Mouse (Mus musculus) heart, embryonic 14.5 days (tissue): Measurements from ENCODE around the gene Eif2b3. TPM values are rescaled to one million over a fixed set of nuclear protein-coding genes. Genes with fewer than 3 reads are reported as not detected.

ENCODE experiments used
- ATAC-seq: fragments of 200-750 bp; cut with Nextera tagmentation; 2 replicates; pipeline ENCODE4 v1.8.0; 2017; ENCODE audit warnings: low read depth, moderate TSS enrichment; ENCODE audit not compliant: insufficient number of reproducible peaks, insufficient read depth, low FRiP score
- H3K27ac ChIP-seq, 2 experiments: fragments of 200-500 bp in 1 of 2; fragments of 300-500 bp in 1 of 2; sonication (generic) in 1 of 2; replicated peaks in 1 of 2; 2 replicates each; pipeline ENCODE4 v1.5.1; 2012 to 2014; ENCODE audit warnings: low read depth in 2 of 2, low read length in 2 of 2, control low read depth in 1 of 2, mild to moderate bottlenecking in 1 of 2, mixed read lengths in 1 of 2; ENCODE audit not compliant: control insufficient read depth in 1 of 2, insufficient read depth in 1 of 2
- H3K27me3 ChIP-seq: fragments of 300-500 bp; sonication (generic); 2 replicates; pipeline ENCODE4 v1.6.1; 2014; ENCODE audit warnings: mild to moderate bottlenecking, low read length, control low read depth; ENCODE audit not compliant: control insufficient read depth, insufficient read depth
- H3K36me3 ChIP-seq: fragments of 300-500 bp; sonication (generic); 2 replicates; pipeline ENCODE4 v1.6.1; 2014; ENCODE audit warnings: mild to moderate bottlenecking, control low read depth, low read length, mixed read lengths; ENCODE audit not compliant: control insufficient read depth, insufficient read depth
- H3K4me1 ChIP-seq, 2 experiments: fragments of 200-500 bp in 1 of 2; fragments of 300-500 bp in 1 of 2; sonication (generic) in 1 of 2; 2 replicates each; pipeline ENCODE4 v1.6.1; 2012 to 2014; ENCODE audit warnings: low read length in 2 of 2, control low read depth in 1 of 2, mixed read lengths in 1 of 2; ENCODE audit not compliant: control insufficient read depth in 2 of 2, insufficient read depth in 2 of 2
- H3K4me2 ChIP-seq: fragments of 300-500 bp; sonication (generic); 2 replicates; pipeline ENCODE4 v1.6.1; 2014; ENCODE audit warnings: mild to moderate bottlenecking, low read length
- H3K4me3 ChIP-seq, 2 experiments: fragments of 200-500 bp in 1 of 2; fragments of 300-500 bp in 1 of 2; sonication (generic) in 1 of 2; 2 replicates each; pipeline ENCODE4 v1.5.1; 2012 to 2014; ENCODE audit warnings: low read length in 2 of 2, mild to moderate bottlenecking in 2 of 2, control low read depth in 1 of 2, low read depth in 1 of 2, moderate library complexity in 1 of 2; ENCODE audit not compliant: control insufficient read depth in 1 of 2, insufficient read depth in 1 of 2
- H3K9ac ChIP-seq: fragments of 300-500 bp; sonication (generic); 2 replicates; pipeline ENCODE4 v1.6.1; 2014; ENCODE audit warnings: mild to moderate bottlenecking, low read length
- H3K9me3 ChIP-seq: fragments of 300-500 bp; sonication (generic); 2 replicates; pipeline ENCODE4 v1.6.1; 2016; ENCODE audit warnings: low read length, control low read depth; ENCODE audit not compliant: control insufficient read depth
- WGBS: fragments of 180-500 bp; shearing (Covaris S2); extraction: QIAGEN DNeasy Blood & Tissue Kit; methylation state at CpG from one replicate; pipeline ENCODE4 v1.1.7; 2014; 5-methylcytosine and 5-hydroxymethylcytosine counted together
- polyA plus RNA-seq: library from polyadenylated mRNA; unstranded; fragments of >200 nt; fragmentation: Nextera tagmentation; extraction: Ambion mirVana; gene quantifications from 2 replicates; pipeline ENCODE4 v1.2.1, GENCODE M21; 2014

Gene Eif2b3
- polyA plus RNA-seq, 1 experiment from 2014 or later, result 22.0 TPM

DNA sequence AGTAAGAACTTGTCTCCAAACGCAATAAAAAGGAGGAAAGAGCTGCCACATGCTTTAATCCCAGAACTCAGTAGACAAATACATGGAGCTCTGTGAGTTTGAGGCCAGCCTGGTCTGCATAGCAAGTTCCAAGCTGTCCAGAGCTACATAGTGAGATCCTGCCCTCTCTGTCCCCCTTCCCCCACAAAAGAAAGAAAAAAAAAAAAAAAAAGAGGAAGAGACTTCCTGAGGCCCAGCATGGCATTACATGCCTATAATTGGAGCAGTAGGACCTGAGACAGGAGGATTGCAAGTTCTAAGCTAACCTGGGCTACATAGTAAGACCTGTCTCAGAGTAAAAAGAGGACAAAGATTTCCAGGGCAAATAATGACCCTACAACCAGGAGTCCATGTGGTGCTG is 50.4 kb downstream of the Eif2b3 start:
- Histone ChIP-seq H3K9ac (no peak overlapping the region), H3K4me1 (no peaks in the 10 kb centered on the region; a peak in 1 of 4 replicates), H3K4me3 (no peak overlapping the region), H3K9me3 (no peaks in the 10 kb centered on the region), H3K27ac (no peak overlapping the region), H3K4me2 (no peak overlapping the region), H3K27me3 (no peaks in the 10 kb centered on the region), H3K36me3 (peaks cover 80% of the 10 kb centered on the region)
- WGBS, result 88% methylated on average over 1 of the region's 1 CpGs
- ATAC-seq, result no peak

DNA sequence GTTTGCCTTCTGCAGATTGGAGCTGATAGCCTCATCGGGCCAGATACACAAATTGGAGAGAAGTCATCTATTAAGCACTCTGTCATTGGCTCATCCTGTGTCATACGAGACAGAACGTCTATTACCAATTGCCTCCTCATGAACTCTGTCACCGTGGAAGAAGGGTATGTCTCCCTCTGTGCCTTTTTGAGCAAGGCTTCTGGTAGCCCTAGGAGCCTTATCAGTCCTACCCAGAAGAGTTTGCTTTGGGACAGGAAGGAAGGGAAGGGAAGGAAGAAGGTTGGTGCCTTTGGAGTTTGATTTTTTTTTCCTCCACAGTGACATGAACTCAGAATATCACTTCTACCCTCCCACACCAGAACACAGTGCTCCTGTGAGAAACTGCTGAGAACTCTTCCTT is 51.4 kb downstream of the Eif2b3 start:
- H3K27ac ChIP-seq, result 0 out of 4 replicates have a peak overlapping the region, but pooled peaks of 1 of the 2 experiments have one; percentile 10
- no peak overlapping the region for H3K4me2 ChIP-seq
- WGBS, result 58% methylated on average over 4 of the region's 4 CpGs
- no peak overlapping the region for H3K9ac ChIP-seq
- no peaks in the 10 kb centered on the region; a peak in 1 of 4 replicates for H3K4me1 ChIP-seq
- H3K36me3 ChIP-seq, result peaks cover 74% of the 10 kb centered on the region
- no peaks in the 10 kb centered on the region for H3K27me3 ChIP-seq
- no peak overlapping the region for H3K4me3 ChIP-seq
- no peaks in the 10 kb centered on the region for H3K9me3 ChIP-seq
- ATAC-seq, result no peak

DNA sequence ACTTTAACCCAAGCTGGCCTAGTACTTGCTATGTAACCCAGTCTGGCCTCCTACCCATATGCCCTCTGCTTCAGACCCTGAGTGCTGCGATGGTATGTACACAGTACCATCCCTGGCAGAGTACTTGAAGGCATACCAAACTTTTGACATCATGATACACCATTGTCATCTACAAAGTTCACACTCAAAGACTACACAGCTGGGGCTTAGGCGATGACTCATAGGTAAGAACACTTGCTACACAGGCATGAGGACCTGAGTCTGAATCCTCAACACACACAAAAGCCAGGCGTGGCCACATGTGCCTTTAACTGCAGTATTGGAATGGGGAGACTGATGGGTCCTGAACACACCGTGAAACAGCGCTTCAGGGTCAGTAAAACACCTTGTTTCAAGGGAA is 52.0 kb downstream of the Eif2b3 start:
- H3K4me3 ChIP-seq, result no peak overlapping the region
- no peak for ATAC-seq
- peaks cover 74% of the 10 kb centered on the region for H3K36me3 ChIP-seq
- 0 out of 4 replicates have a peak overlapping the region, but pooled peaks of 1 of the 2 experiments have one; percentile 10 for H3K27ac ChIP-seq
- H3K9ac ChIP-seq, result no peak overlapping the region
- H3K4me2 ChIP-seq, result no peak overlapping the region
- no peaks in the 10 kb centered on the region for H3K27me3 ChIP-seq
- H3K4me1 ChIP-seq, result no peaks in the 10 kb centered on the region; a peak in 1 of 4 replicates
- whole genome bisulfite sequencing, result 81% methylated on average over 5 of the region's 5 CpGs
- no peaks in the 10 kb centered on the region for H3K9me3 ChIP-seq

DNA sequence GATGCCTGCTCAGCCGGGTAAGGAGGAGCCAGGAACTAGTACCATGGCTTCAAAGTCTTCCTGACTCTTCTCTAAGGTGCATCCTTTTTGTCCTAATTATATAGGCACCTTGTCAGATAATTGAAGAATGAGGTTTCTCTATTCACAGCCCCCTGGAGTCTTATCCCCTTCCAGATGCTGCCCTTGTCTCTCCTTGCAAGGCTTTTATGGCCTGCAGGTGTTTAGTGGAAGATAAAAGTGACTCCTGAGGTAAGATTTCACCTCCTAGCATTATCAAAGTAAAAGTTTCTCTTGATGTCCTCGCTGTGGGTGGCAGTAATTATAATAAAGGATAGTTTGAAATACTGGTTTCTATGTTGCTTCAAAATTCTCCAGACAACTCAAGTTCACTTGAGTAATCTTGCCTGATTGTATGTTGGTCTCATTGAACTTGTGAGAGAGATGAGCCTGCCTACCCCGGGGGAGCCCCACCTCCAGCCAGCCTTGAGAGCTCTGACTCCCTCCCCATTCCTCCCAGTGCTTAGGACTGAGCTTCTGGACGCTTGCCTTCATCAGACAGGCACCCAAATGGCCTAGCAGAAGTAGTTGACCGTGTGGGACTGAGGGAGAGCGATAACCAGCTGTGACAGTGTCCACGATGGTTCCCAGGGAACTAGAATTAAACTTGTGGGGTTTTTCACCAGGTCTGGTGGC is 68.9 kb downstream of the Eif2b3 start:
- no peak overlapping the region for H3K9ac ChIP-seq
- H3K4me1 ChIP-seq, result no peaks in the 10 kb centered on the region
- H3K4me2 ChIP-seq, result no peak overlapping the region
- H3K36me3 ChIP-seq, result peaks cover 22% of the 10 kb centered on the region
- 77% methylated on average over 7 of the region's 7 CpGs for WGBS
- no peaks in the 10 kb centered on the region for H3K9me3 ChIP-seq
- H3K4me3 ChIP-seq, result no peak overlapping the region
- H3K27me3 ChIP-seq, result no peaks in the 10 kb centered on the region
- H3K27ac ChIP-seq, result no peak overlapping the region
- no peak for ATAC-seq

DNA sequence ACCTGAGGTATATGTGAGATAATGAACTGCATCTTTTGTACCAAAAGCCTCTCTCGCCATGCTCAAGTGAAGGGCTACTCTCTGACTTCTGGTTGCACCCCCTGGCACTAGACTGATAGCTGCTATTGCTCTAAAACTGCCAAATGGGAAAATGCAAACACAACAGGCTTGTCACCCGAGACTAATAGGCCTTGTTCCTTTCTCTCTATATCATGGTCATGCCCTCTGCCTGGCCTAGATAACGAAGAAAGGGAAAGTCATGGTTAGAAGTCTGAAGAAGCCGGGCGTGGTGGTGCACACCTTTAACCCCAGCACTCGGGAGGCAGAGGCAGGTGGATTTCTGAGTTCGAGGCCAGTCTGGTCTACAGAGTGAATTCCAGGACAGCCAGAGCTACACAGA is 71.4 kb downstream of the Eif2b3 start:
- H3K36me3 ChIP-seq, result peaks cover 18% of the 10 kb centered on the region
- no peak overlapping the region for H3K27ac ChIP-seq
- WGBS, result 81% methylated on average over 7 of the region's 7 CpGs

DNA sequence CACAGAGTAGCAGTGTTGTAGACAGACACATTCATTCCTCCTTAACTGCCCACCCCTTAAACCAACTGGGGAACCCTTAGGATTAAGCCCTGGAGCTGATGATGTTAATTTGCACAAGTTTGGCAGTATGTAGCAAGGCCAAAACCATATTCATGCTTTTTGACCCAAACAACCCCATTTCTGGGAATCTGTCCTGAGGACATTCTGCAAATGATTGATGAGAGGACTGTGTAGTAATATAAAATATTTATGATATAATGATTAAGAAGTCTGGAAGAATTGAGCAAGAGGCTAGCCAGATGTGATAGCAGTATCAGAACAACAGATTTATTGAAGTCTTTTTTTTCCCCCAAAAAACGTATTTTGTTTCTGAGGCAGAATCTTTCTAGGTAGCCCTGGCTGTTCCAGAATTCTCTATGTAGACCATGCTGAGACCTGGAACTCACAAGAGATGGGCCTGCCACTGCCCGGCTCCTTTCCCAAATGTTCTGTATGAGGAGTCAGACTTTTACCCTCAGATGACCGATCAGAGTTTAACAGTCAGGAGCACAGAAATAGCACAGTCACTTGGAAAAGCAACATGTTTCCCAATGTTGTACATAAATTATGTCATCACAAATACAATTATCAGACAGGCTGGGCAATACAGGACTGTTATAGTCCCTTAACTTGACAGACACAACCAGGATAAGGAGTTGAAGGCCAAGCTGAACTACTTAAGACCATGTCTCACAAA is 75.6 kb downstream of the Eif2b3 start:
- H3K4me1 ChIP-seq, result peaks cover 4 to 12% of the 10 kb centered on the region in 2 experiments; a peak in 3 of 4 replicates
- no peak overlapping the region for H3K9ac ChIP-seq
- no peak overlapping the region for H3K4me2 ChIP-seq
- WGBS, result 76% methylated on average over 3 of the region's 3 CpGs
- ATAC-seq, result no peak
- no peaks in the 10 kb centered on the region for H3K36me3 ChIP-seq
- no peaks in the 10 kb centered on the region for H3K9me3 ChIP-seq
- H3K27ac ChIP-seq, result no peak overlapping the region
- H3K4me3 ChIP-seq, result no peak overlapping the region
- H3K27me3 ChIP-seq, result no peaks in the 10 kb centered on the region

More for the DNA sequence above, 71.4 kb downstream of the Eif2b3 start:
- H3K4me2 ChIP-seq, result no peak overlapping the region
- no peak overlapping the region for H3K4me3 ChIP-seq
- no peaks in the 10 kb centered on the region for H3K27me3 ChIP-seq
- ATAC-seq, result no peak
- H3K4me1 ChIP-seq, result peaks cover 0 to 2% of the 10 kb centered on the region in 2 experiments; a peak in 1 of 4 replicates
- H3K9me3 ChIP-seq, result no peaks in the 10 kb centered on the region
- H3K9ac ChIP-seq, result no peak overlapping the region

DNA sequence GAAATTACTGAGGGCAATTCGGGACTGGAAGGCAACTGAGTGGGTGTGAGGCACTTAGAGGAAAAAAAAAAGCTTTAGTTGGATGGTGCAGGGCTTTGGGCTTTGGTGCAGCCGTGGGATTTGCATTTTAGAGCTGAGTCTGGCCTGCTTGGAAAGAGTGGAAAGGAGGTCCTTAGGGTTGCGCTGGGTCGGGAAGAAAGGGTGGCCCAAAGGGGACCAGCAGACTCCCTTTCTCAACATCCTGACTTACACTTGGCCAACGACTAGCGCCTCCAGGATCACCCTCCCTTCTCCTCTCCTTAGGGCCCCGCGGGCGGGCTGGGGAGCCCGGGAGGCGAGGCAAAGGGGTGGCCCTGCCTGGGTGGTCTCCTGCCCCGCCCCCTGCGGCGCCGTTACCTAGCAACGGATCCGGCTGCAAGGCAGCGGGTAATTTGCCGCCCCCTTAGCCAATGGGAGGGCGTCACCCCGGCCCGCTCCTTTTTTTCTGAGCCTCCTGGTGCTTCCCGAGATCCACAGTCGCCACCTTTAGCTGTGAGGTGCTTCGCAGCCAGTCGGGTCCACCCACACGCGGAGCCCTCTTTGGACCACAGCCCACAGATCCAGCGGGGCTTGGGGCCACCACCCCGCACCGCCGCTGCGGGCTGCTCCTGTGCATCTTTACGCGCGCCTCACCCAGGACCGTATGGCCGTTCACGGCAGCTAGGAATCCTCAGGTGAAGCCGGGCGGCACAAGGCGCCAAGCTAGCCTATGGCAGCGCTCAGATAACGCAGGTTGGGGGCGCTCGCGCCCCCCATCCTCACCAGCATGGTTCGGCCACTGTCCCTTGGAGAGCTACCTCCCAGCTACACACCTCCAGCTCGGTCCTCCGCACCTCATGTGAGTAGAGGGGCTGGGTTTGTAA is 76.6 kb downstream of the Eif2b3 start, which contains the start of gene Ptch2:
Ptch2 (plus strand) TSS at position 525 of the 902 bp plus-strand sequence.
- Histone ChIP-seq H3K4me2 (peak within 1 kb of the TSS; percentile 86), H3K27ac (peak within 1 kb of the TSS; percentile 73 to 75), H3K9ac (peak within 1 kb of the TSS; percentile 39), H3K4me3 (peak within 1 kb of the TSS; percentile 48 to 58), H3K27me3 (no peaks in the 10 kb centered on the region), H3K36me3 (no peaks in the 10 kb centered on the region), H3K9me3 (no peaks in the 10 kb centered on the region), H3K4me1 (peaks cover 4 to 12% of the 10 kb centered on the region in 2 experiments; a peak in 3 of 4 replicates)
- 2% methylated on average over 42 of the region's 50 CpGs for WGBS
- ATAC-seq, result peak; percentile 26; the same call in 1 of the 2 replicates
